In the genomic region with DNA sequence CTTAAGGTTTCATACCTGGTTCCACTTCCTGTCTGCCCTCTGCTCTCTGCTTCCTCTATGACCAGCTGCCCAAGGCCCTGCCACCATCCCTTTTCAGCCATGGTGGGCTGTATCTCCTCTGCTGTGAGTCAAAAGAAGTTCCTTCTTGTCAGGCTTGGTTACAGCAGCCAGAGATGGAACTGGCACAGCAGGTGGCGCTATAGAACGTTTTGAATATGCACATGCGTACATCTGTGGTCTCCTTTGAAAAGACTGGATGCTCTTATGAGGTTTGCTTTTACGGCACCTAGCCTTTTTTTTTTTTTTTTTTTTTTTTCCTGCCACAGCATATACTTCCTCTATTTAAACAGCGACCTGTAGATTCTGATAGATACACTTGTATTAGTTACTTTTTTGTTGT, we compare ENCODE assay signal across 12 mouse cellular contexts. TPM values are rescaled to one million over a fixed set of nuclear protein-coding genes. Genes with fewer than 3 reads are reported as not detected.
ATAC-seq lines count a peak whose summit lies in the region.
"Had no signal": no experiment of that assay in that cellular context is flagged by ENCODE, and none has a peak within 500 bp of the region (broad histone marks: within the 10 kb centered on the region; RNA-seq: fewer than 3 reads in every experiment).

No protein-coding gene starts in this region.

- ATAC-seq in erythroblast, adult 5-6 weeks (replicated peaks; ENCODE audit: low FRiP score, poor library complexity, severe bottlenecking) = peak; percentile 81
- ATAC-seq in frontal cortex, adult (ENCODE audit: low TSS enrichment) = peak; percentile 36; the same call in 1 of the 2 replicates
- ATAC-seq in hematopoietic stem cell, adult 5-6 weeks (replicated peaks in 1 of 2; ENCODE audit: insufficient read depth in 1 of 2, low FRiP score in 2 of 2, low TSS enrichment in 1 of 2, low read depth in 1 of 2, poor library complexity in 2 of 2, severe bottlenecking in 2 of 2) = peak; percentile 76 to 93
- peak; percentile 95 for ATAC-seq in megakaryocyte progenitor cell, adult 5-6 weeks (replicated peaks; ENCODE audit: poor library complexity)
- ATAC-seq in monocyte, adult 5-6 weeks (replicated peaks; ENCODE audit: insufficient number of reproducible peaks, low FRiP score, low TSS enrichment, poor library complexity, severe bottlenecking) = peak; percentile 68; the same call in 1 of the 2 replicates

RNA-seq across cellular contexts. Expression of a gene that starts 34.2 kb away (rescaled TPM):
- not detected in 2 replicates for total RNA-seq in erythroblast, adult 5-6 weeks (2015; ENCODE audit: low replicate concordance)
- total RNA-seq in erythroblast, adult 5-6 weeks (2017; ENCODE audit: low replicate concordance) = not detected in 2 replicates
- total RNA-seq in hematopoietic stem cell, adult 5-6 weeks (2017) = not detected in 2 replicates
- total RNA-seq in megakaryocyte progenitor cell, adult 5-6 weeks (2015) = not detected in 2 replicates
- total RNA-seq in megakaryocyte progenitor cell, adult 5-6 weeks (2017) = not detected in 2 replicates
- not detected in 3 replicates for total RNA-seq in monocyte, adult 5-6 weeks (2017)
- total RNA-seq: adrenal gland, adult 2 months; adrenal gland, postnatal 10 days; adrenal gland, postnatal 25 days; adrenal gland, postnatal 4 days; ES-E14; forebrain, postnatal 0 days; MEL had no signal

RNA-seq across cellular contexts. Expression of a gene that starts 37.2 kb away (rescaled TPM):
- 1.3 TPM in 1 of 2 replicates, not detected in the other for total RNA-seq in erythroblast, adult 5-6 weeks (2015; ENCODE audit: low replicate concordance)
- total RNA-seq in erythroblast, adult 5-6 weeks (2017; ENCODE audit: low replicate concordance) = 0.85 and 5.7 TPM in 2 replicates
- total RNA-seq in hematopoietic stem cell, adult 5-6 weeks (2017) = 0.19 TPM in 1 of 2 replicates, not detected in the other
- not detected in 2 replicates for total RNA-seq in megakaryocyte progenitor cell, adult 5-6 weeks (2015)
- total RNA-seq in megakaryocyte progenitor cell, adult 5-6 weeks (2017) = not detected in 2 replicates
- total RNA-seq in monocyte, adult 5-6 weeks (2017) = not detected in 3 replicates
- total RNA-seq: adrenal gland, adult 2 months; adrenal gland, postnatal 10 days; adrenal gland, postnatal 25 days; forebrain, postnatal 0 days; MEL had no signal

RNA-seq across cellular contexts. Expression of a gene that starts 45.0 kb away (rescaled TPM):
- total RNA-seq in erythroblast, adult 5-6 weeks (2015; ENCODE audit: low replicate concordance) = not detected in 2 replicates
- total RNA-seq in erythroblast, adult 5-6 weeks (2017; ENCODE audit: low replicate concordance) = not detected in 2 replicates
- total RNA-seq in hematopoietic stem cell, adult 5-6 weeks (2017) = not detected in 2 replicates
- not detected in 2 replicates for total RNA-seq in megakaryocyte progenitor cell, adult 5-6 weeks (2015)
- total RNA-seq in megakaryocyte progenitor cell, adult 5-6 weeks (2017) = not detected in 2 replicates
- total RNA-seq in monocyte, adult 5-6 weeks (2017) = not detected in 3 replicates
- total RNA-seq: adrenal gland, adult 2 months; adrenal gland, postnatal 10 days; adrenal gland, postnatal 25 days; adrenal gland, postnatal 4 days; ES-E14; forebrain, postnatal 0 days; MEL had no signal

Comparison
In these comparisons a context has a peak if more than half of its experiments do, and no peak if none do; other contexts are left out.
1. Peak in every context shown above with its lines: ATAC-seq.
2. ATAC-seq: peak in every context shown above with its lines; median percentile 95 in megakaryocyte progenitor cell, adult 5-6 weeks; 84 in hematopoietic stem cell, adult 5-6 weeks; 81 in erythroblast, adult 5-6 weeks; 68 in monocyte, adult 5-6 weeks; 36 in frontal cortex, adult.